Mouse (Mus musculus) ES-E14 (cell line): ENCODE data around the gene Pafah1b3. TPM values are rescaled to one million over a fixed set of nuclear protein-coding genes. Genes with fewer than 3 reads are reported as not detected.
A peak's percentile ranks its signal among the peaks of the same experiment; 100 is the strongest.

Source experiments
- DNase-seq: peaks from one replicate; pipeline ENCODE4 v3.0.0-alpha.2; 2013; ENCODE audit warnings: low read depth, low spot score
- H3K27ac ChIP-seq: 2 replicates; pipeline ENCODE4 v1.5.1; 2012; ENCODE audit warnings: low read depth, mild to moderate bottlenecking, low read length, moderate library complexity, mixed read lengths; ENCODE audit not compliant: poor library complexity, insufficient read depth, severe bottlenecking
- H3K36me3 ChIP-seq: 2 replicates; pipeline ENCODE4 v1.6.1; 2012; ENCODE audit warnings: mild to moderate bottlenecking, low read length, moderate library complexity, mixed read lengths; ENCODE audit not compliant: control insufficient read depth, poor library complexity, insufficient read depth, severe bottlenecking
- H3K4me1 ChIP-seq, 2 experiments: fragments of 150-350 bp in 1 of 2; sonication (generic) in 1 of 2; 2 replicates each; pipeline ENCODE4 v1.6.1; 2012; ENCODE audit warnings: low read length in 2 of 2, mild to moderate bottlenecking in 1 of 2, mixed read lengths in 1 of 2; ENCODE audit not compliant: control insufficient read depth in 2 of 2, insufficient read depth in 2 of 2, poor library complexity in 1 of 2
- H3K4me3 ChIP-seq, 2 experiments: fragments of 150-350 bp in 1 of 2; sonication (generic) in 1 of 2; 2 replicates each; pipeline ENCODE4 v1.5.1; 2012; ENCODE audit warnings: low read length in 2 of 2, low read depth in 1 of 2, mild to moderate bottlenecking in 1 of 2, mixed read lengths in 1 of 2; ENCODE audit not compliant: insufficient read depth in 1 of 2, poor library complexity in 1 of 2, severe bottlenecking in 1 of 2
- H3K9ac ChIP-seq: 2 replicates; pipeline ENCODE4 v1.6.1; 2012; ENCODE audit warnings: low read depth, mild to moderate bottlenecking, low read length, mixed read lengths; ENCODE audit not compliant: poor library complexity, insufficient read depth, severe bottlenecking
- H3K9me3 ChIP-seq: fragments of 150-350 bp; sonication (generic); 2 replicates; pipeline ENCODE4 v1.6.1; 2012; ENCODE audit warnings: low read depth, mild to moderate bottlenecking, low read length; ENCODE audit not compliant: control insufficient read depth, insufficient read depth
- CHD2 ChIP-seq: IDR thresholded peaks from 2 replicates; pipeline ENCODE4 v1.6.1; 2014; ENCODE audit warnings: mild to moderate bottlenecking, low read depth, low read length, inconsistent platforms
- HCFC1 ChIP-seq: IDR thresholded peaks from 2 replicates; pipeline ENCODE4 v1.6.1; 2012; ENCODE audit warnings: low read length, inconsistent platforms, borderline replicate concordance; ENCODE audit not compliant: insufficient read depth
- MAFK ChIP-seq: IDR thresholded peaks from 2 replicates; pipeline ENCODE4 v1.6.1; 2014; ENCODE audit warnings: mild to moderate bottlenecking, low read depth, low read length, inconsistent platforms; ENCODE audit not compliant: insufficient read depth
- ZC3H11A ChIP-seq: IDR thresholded peaks from 2 replicates; pipeline ENCODE4 v1.6.1; 2012; ENCODE audit warnings: low read depth, mild to moderate bottlenecking, inconsistent platforms, low read length, borderline replicate concordance
- ZNF384 ChIP-seq: IDR thresholded peaks from 2 replicates; pipeline ENCODE4 v1.6.1; 2012; ENCODE audit warnings: low read depth, low read length, inconsistent platforms
- in situ Hi-C, 2 experiments: fragments of 600-800 bp; cut with MboI; formaldehyde crosslinking; loops; one replicate each; pipeline ENCODE4 v1.15.1; 2025; ENCODE audit warnings: low sequenced_read_pairs in 2 of 2, inconsistent platforms in 1 of 2; ENCODE audit not compliant: unreplicated experiment in 2 of 2
- total RNA-seq: library from RNA; depleted of rRNA; stranded (reverse); fragments of 300-350 nt; gene quantifications from 2 replicates; pipeline ENCODE4 v1.2.3, GENCODE M21; 2012

Gene Pafah1b3
- total RNA-seq, 1 experiment: 76.5 TPM

DNA sequence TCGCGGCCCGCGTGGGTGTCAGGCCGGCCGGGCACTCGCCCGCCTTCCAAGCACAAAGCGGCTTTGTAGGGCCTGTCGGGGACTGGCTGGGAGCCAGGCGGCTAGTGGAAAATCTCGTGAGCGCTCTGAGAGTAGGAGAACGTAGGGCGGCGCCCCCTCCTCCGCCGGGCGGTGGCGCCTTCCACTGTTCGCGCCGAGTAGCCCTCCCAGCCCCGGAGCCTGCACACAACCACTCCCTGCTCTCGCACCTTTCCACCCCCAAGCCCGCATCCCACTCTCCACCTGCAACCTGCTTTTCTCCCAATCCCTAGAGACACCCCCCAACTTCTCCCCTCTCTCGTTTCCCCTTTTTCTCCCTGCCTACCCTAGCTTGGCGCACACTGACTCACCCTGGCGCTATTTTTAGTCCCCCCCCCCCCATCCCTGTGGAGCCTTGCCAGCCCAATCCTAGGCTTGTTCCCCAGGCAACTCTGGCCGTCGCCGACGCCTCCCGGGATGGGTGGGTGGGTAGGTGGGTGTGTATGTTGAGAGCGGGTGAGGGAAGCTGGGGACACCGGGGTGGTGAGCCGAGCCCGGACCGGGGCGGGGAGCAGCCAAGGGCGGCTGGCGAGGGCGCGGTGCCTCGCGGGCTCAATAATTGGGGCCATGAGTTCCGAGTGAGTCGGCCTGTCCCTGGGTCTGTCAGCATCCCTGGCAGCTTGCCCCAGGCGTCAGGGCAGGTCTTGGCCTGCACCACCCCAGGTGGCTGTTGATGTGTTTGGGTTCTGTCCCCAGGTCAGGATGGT lies 18.5 kb downstream of the Pafah1b3 start:
- H3K9ac ChIP-seq: peak overlapping the region; percentile 86
- peaks cover 24 to 49% of the 10 kb centered on the region in 2 experiments for H3K4me1 ChIP-seq
- H3K4me3 ChIP-seq: peak overlapping the region; percentile 84 to 85
- TF ChIP-seq ZC3H11A (no peak), CHD2 (no peak), MAFK (no peak)
- H3K36me3 ChIP-seq: no peaks in the 10 kb centered on the region; the same call in 1 of the 2 replicates
- peak; percentile 78 for DNase-seq
- peak overlapping the region; percentile 87 for H3K27ac ChIP-seq
- no peaks in the 10 kb centered on the region for H3K9me3 ChIP-seq
- in situ Hi-C loops: no loop called here

DNA sequence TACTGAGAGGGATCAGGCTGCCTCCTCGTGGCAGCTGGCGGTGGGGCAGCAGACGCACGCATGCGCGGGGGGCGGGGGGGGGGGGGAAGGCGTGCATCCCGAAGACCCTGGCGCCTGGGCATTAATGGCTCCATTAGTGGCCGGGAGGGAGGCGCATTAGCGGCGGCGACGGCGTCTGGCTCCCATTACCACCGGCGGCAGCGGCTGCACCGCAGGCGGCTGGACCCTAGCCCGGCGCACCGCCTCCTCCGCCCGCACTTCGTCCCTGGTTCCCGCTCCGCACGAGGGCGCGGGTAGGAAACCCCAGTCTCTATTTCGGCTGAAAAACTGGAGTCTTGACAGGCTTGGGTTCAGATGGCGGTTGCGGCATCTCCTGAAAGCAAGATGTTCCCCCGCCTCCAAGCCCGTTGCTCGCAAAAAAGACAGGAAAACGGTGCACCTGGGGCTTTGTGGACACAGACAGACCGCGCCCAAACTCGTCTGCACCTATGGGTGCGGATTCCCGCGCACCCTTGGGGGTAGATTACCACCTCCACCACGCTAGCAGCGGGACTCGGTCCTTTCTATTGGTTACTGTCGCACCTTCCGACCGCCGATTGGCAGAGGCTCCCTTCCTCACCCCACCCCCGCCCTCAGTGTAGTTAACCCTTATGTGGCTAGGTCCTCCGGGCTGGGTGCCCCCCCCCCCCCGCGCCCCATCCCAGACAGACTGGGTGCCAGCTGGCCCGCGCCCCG lies 19.3 kb downstream of the Pafah1b3 start:
- Histone ChIP-seq H3K36me3 (no peaks in the 10 kb centered on the region), H3K4me3 (peak overlapping the region; percentile 84 to 85), H3K4me1 (peaks cover 23 to 42% of the 10 kb centered on the region in 2 experiments), H3K9ac (peak overlapping the region; percentile 90), H3K9me3 (no peaks in the 10 kb centered on the region), H3K27ac (peak overlapping the region; percentile 87)
- no peak for DNase-seq
- in situ Hi-C loops: no loop called here
- TF ChIP-seq ZNF384 (no peak), CHD2 (no peak), ZC3H11A (no peak; the same call in 1 of the 2 replicates), MAFK (no peak), HCFC1 (no peak)

DNA sequence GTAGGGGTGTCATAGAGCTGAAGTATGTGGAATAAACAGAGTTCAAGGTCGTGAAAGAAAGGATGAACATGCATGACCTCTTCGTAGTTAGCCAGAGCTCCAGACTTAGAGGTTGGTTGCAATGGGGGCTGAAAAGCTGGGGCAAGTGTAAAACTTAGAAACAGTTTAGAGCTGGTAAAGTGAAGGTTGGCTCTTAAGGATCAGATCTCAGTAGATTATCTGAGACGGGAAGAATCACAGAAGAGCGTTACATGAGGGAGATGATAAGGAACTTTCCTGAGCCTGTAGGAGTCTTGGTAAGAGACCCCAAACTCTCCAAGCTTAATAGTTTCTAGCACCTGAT lies 19.8 kb downstream of the Pafah1b3 start:
- no peak for TF ChIP-seq ZNF384
- TF ChIP-seq ZC3H11A: 0 out of 2 replicates have a peak, but pooled peaks have one; percentile 26
- in situ Hi-C loops: no loop called here
- Histone ChIP-seq H3K27ac (peak overlapping the region; percentile 87; the same call in 1 of the 2 replicates), H3K4me1 (peaks cover 21 to 44% of the 10 kb centered on the region in 2 experiments), H3K4me3 (peak overlapping the region; percentile 8 to 84; a peak in 3 of 4 replicates), H3K9ac (peak overlapping the region; percentile 45; the same call in 1 of the 2 replicates), H3K9me3 (no peaks in the 10 kb centered on the region), H3K36me3 (no peaks in the 10 kb centered on the region)
- DNase-seq: no peak

DNA sequence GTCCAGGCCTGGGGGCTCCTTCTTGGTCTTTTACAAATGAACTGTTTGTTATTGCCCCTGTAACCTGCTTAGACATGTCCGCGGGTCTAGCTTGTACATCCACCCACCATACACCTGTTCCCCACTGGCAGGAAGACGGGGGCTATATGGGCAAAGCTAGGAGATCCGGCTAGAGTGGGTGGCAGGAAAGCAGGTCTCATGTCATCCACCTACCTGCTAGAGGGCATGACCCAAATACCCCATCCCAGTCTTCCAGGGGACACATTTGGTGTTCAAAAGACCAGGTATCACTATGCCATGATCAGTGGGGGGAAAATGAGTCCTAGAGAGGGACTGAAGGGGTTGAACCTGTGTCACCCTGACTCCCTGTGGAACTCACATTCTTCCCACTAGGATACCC lies 20.4 kb downstream of the Pafah1b3 start:
- Histone ChIP-seq H3K4me1 (peaks cover 21 to 49% of the 10 kb centered on the region in 2 experiments), H3K4me3 (peak overlapping the region in 1 of 2 experiments; percentile 84; a peak in 1 of 4 replicates), H3K36me3 (no peaks in the 10 kb centered on the region), H3K9ac (peak overlapping the region; percentile 45; the same call in 1 of the 2 replicates), H3K27ac (peak overlapping the region; percentile 87; the same call in 1 of the 2 replicates), H3K9me3 (no peaks in the 10 kb centered on the region)
- no peak for DNase-seq
- in situ Hi-C loops: no loop called here
- TF ChIP-seq ZNF384: no peak
- TF ChIP-seq CHD2: no peak
- TF ChIP-seq HCFC1: no peak
- TF ChIP-seq ZC3H11A: no peak
- no peak for TF ChIP-seq MAFK
